Mouse (Mus musculus) embryonic facial prominence, embryonic 14.5 days (tissue): ENCODE data around the gene Slc25a17. TPM values are rescaled to one million over a fixed set of nuclear protein-coding genes. Genes with fewer than 3 reads are reported as not detected.

ENCODE experiments used
- ATAC-seq: fragments of 200-750 bp; cut with Nextera tagmentation; 2 replicates; pipeline ENCODE4 v1.8.0; 2017; ENCODE audit warnings: low read depth, moderate number of reproducible peaks, moderate TSS enrichment
- DNase-seq: peaks from one replicate; pipeline ENCODE4 v3.0.0-alpha.2; 2015; ENCODE audit warnings: low spot score
- H3K27ac ChIP-seq: fragments of 300-500 bp; sonication (generic); replicated peaks from 2 replicates; pipeline ENCODE4 v1.5.1; 2014; ENCODE audit warnings: low read depth, mild to moderate bottlenecking, low read length, moderate library complexity
- H3K27me3 ChIP-seq: fragments of 300-500 bp; sonication (generic); replicated peaks from 2 replicates; pipeline ENCODE4 v1.6.1; 2014; ENCODE audit warnings: low read length; ENCODE audit not compliant: control insufficient read depth, insufficient read depth
- H3K36me3 ChIP-seq: fragments of 300-500 bp; sonication (generic); 2 replicates; pipeline ENCODE4 v1.6.1; 2014; ENCODE audit warnings: low read length, mixed read lengths; ENCODE audit not compliant: control insufficient read depth, insufficient read depth
- H3K4me1 ChIP-seq: fragments of 300-500 bp; sonication (generic); 2 replicates; pipeline ENCODE4 v1.6.1; 2014; ENCODE audit warnings: antibody characterized with exemption, low read length; ENCODE audit not compliant: control insufficient read depth, insufficient read depth
- H3K4me2 ChIP-seq: fragments of 300-500 bp; sonication (generic); 2 replicates; pipeline ENCODE4 v1.6.1; 2014; ENCODE audit warnings: low read depth, mild to moderate bottlenecking, low read length, moderate library complexity, mixed read lengths
- H3K4me3 ChIP-seq: fragments of 300-500 bp; sonication (generic); 2 replicates; pipeline ENCODE4 v1.5.1; 2014; ENCODE audit warnings: low read depth, mild to moderate bottlenecking, low read length
- H3K9ac ChIP-seq: fragments of 300-500 bp; sonication (generic); 2 replicates; pipeline ENCODE4 v1.6.1; 2014; ENCODE audit warnings: low read depth, mild to moderate bottlenecking, low read length, moderate library complexity, mixed read lengths
- H3K9me3 ChIP-seq: fragments of 300-500 bp; sonication (generic); 2 replicates; pipeline ENCODE4 v1.6.1; 2016; ENCODE audit warnings: low read length; ENCODE audit not compliant: control insufficient read depth
- WGBS: fragments of 180-500 bp; shearing (Covaris S2); extraction: QIAGEN DNeasy Blood & Tissue Kit; methylation state at CpG from one replicate; pipeline ENCODE4 v1.1.7; 2014; 5-methylcytosine and 5-hydroxymethylcytosine counted together
- polyA plus RNA-seq: library from polyadenylated mRNA; unstranded; fragments of >200 nt; fragmentation: Nextera tagmentation; extraction: Ambion mirVana; gene quantifications from 2 replicates; pipeline ENCODE4 v1.2.1, GENCODE M21; 2014

Slc25a17 gene
- polyA plus RNA-seq, 1 experiment from 2014 or later, result 102 TPM

- Histone ChIP-seq H3K9me3 (no peaks in the 10 kb centered on the region), H3K4me2 (no peak overlapping the region), H3K4me1 (no peaks in the 10 kb centered on the region), H3K36me3 (peaks cover 96% of the 10 kb centered on the region), H3K9ac (no peak overlapping the region), H3K27ac (no peak overlapping the region), H3K4me3 (no peak overlapping the region), H3K27me3 (no peaks in the 10 kb centered on the region)
- ATAC-seq, result no peak
- 93% methylated on average over 5 of the region's 5 CpGs for WGBS
- no peak for DNase-seq
Measured at GRCm38 (mm10) chr15:81386327-81386726, 25.7 kb upstream of the Slc25a17 start.

- no peaks in the 10 kb centered on the region for H3K4me1 ChIP-seq
- H3K9ac ChIP-seq, result no peak overlapping the region
- ATAC-seq, result no peak
- H3K4me3 ChIP-seq, result no peak overlapping the region
- H3K27ac ChIP-seq, result no peak overlapping the region
- H3K27me3 ChIP-seq, result no peaks in the 10 kb centered on the region
- no peak overlapping the region for H3K4me2 ChIP-seq
- DNase-seq, result no peak
- H3K36me3 ChIP-seq, result peaks cover 86% of the 10 kb centered on the region
- WGBS, result 82% methylated on average over 2 of the region's 2 CpGs
- H3K9me3 ChIP-seq, result no peaks in the 10 kb centered on the region
Measured at GRCm38 (mm10) chr15:81378845-81379244, 18.2 kb upstream of the Slc25a17 start.

- Histone ChIP-seq H3K4me1 (no peaks in the 10 kb centered on the region), H3K27me3 (no peaks in the 10 kb centered on the region), H3K36me3 (peaks cover 85% of the 10 kb centered on the region), H3K4me2 (no peak overlapping the region), H3K27ac (no peak overlapping the region), H3K4me3 (no peak overlapping the region), H3K9me3 (no peaks in the 10 kb centered on the region), H3K9ac (no peak overlapping the region)
- ATAC-seq (no peak), DNase-seq (no peak)
- 93% methylated on average over 11 of the region's 11 CpGs for WGBS
Measured at GRCm38 (mm10) chr15:81374621-81375020, 14.0 kb upstream of the Slc25a17 start.

GRCm38 (mm10) chr15:81370356-81370755 is 9.7 kb upstream of the Slc25a17 start:
- no peak overlapping the region for H3K27ac ChIP-seq
- WGBS, result 53% methylated on average over 1 of the region's 1 CpGs
- ATAC-seq (no peak), DNase-seq (no peak)
- no peaks in the 10 kb centered on the region for H3K9me3 ChIP-seq
- no peak overlapping the region for H3K9ac ChIP-seq
- H3K4me2 ChIP-seq, result no peak overlapping the region
- peaks cover 95% of the 10 kb centered on the region for H3K36me3 ChIP-seq
- no peaks in the 10 kb centered on the region for H3K27me3 ChIP-seq
- H3K4me1 ChIP-seq, result no peaks in the 10 kb centered on the region
- no peak overlapping the region for H3K4me3 ChIP-seq

GRCm38 (mm10) chr15:81368601-81369000 is 8.0 kb upstream of the Slc25a17 start:
- no peaks in the 10 kb centered on the region for H3K4me1 ChIP-seq
- WGBS, result 94% methylated on average over 1 of the region's 1 CpGs
- H3K27ac ChIP-seq, result no peak overlapping the region
- no peaks in the 10 kb centered on the region for H3K27me3 ChIP-seq
- no peaks in the 10 kb centered on the region for H3K9me3 ChIP-seq
- no peak overlapping the region for H3K4me3 ChIP-seq
- H3K4me2 ChIP-seq, result no peak overlapping the region
- H3K9ac ChIP-seq, result no peak overlapping the region
- ATAC-seq (no peak), DNase-seq (no peak)
- peaks cover 97% of the 10 kb centered on the region for H3K36me3 ChIP-seq

GRCm38 (mm10) chr15:81366241-81366640 is 5.6 kb upstream of the Slc25a17 start:
- no peak overlapping the region for H3K4me2 ChIP-seq
- no peak for DNase-seq
- H3K27ac ChIP-seq, result no peak overlapping the region
- no peaks in the 10 kb centered on the region for H3K27me3 ChIP-seq
- H3K4me3 ChIP-seq, result no peak overlapping the region
- no peak for ATAC-seq
- peaks cover 5% of the 10 kb centered on the region; the same call in 1 of the 2 replicates for H3K4me1 ChIP-seq
- peaks cover 80% of the 10 kb centered on the region for H3K36me3 ChIP-seq
- no peaks in the 10 kb centered on the region for H3K9me3 ChIP-seq
- H3K9ac ChIP-seq, result no peak overlapping the region
- 81% methylated on average over 4 of the region's 4 CpGs for WGBS

- Histone ChIP-seq H3K4me3 (no peak overlapping the region), H3K27me3 (no peaks in the 10 kb centered on the region), H3K4me1 (peaks cover 9% of the 10 kb centered on the region; the same call in 1 of the 2 replicates), H3K27ac (no peak overlapping the region), H3K9me3 (no peaks in the 10 kb centered on the region), H3K9ac (no peak overlapping the region), H3K36me3 (peaks cover 70% of the 10 kb centered on the region), H3K4me2 (no peak overlapping the region)
- ATAC-seq (no peak), DNase-seq (no peak)
- WGBS, result 90% methylated on average over 8 of the region's 8 CpGs
Measured at GRCm38 (mm10) chr15:81365246-81365645, 4.6 kb upstream of the Slc25a17 start.

- Histone ChIP-seq H3K4me3 (no peak overlapping the region), H3K36me3 (peaks cover 60% of the 10 kb centered on the region), H3K4me1 (peaks cover 13% of the 10 kb centered on the region), H3K27ac (no peak overlapping the region), H3K4me2 (no peak overlapping the region), H3K9me3 (no peaks in the 10 kb centered on the region), H3K27me3 (no peaks in the 10 kb centered on the region), H3K9ac (no peak overlapping the region)
- WGBS, result 79% methylated on average over 1 of the region's 1 CpGs
- no peak for ATAC-seq
- DNase-seq, result no peak
Measured at GRCm38 (mm10) chr15:81364271-81364670, 3.7 kb upstream of the Slc25a17 start.

GRCm38 (mm10) chr15:81362501-81362900 is 1.9 kb upstream of the Slc25a17 start:
- H3K27ac ChIP-seq, result no peak overlapping the region
- DNase-seq, result no peak
- peaks cover 13% of the 10 kb centered on the region for H3K4me1 ChIP-seq
- WGBS, result 68% methylated on average over 1 of the region's 1 CpGs
- no peaks in the 10 kb centered on the region for H3K27me3 ChIP-seq
- peaks cover 42% of the 10 kb centered on the region for H3K36me3 ChIP-seq
- no peak overlapping the region for H3K4me2 ChIP-seq
- no peak for ATAC-seq
- no peaks in the 10 kb centered on the region for H3K9me3 ChIP-seq
- no peak overlapping the region for H3K9ac ChIP-seq
- H3K4me3 ChIP-seq, result no peak overlapping the region
